ENCODE assay signal across 24 mouse cellular contexts in the genomic region with DNA sequence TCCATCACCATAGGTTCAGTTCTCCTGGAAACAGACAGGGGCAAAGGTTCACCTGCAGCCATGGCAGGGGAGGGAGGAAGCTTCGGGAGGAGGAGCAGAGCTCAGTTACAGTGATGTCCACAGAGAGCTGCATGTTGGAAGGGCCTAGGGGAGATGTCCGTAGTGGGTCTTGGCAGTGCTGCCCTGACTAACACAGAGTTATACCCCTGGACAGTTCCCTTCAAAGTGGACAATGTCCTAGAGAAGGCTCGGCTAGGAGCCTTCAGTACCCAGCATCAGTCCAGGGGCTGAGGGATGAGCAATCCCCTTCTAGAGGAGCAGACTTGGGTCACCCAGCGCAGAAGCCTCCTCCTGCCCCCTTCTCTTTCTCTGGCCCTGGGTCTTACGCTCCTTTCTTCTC.
A peak's percentile ranks its signal among the peaks of the same experiment; 100 is the strongest.
DNase-seq lines count a peak whose midpoint lies in the region; ATAC-seq lines count a peak whose summit lies in the region.
"Had no signal": no experiment of that assay in that cellular context is flagged by ENCODE, and none has a peak within 500 bp of the region (broad histone marks: within the 10 kb centered on the region; RNA-seq: fewer than 3 reads in every experiment).

No protein-coding gene starts in this region.

- H3K4me1 ChIP-seq in heart, embryonic 14.5 days (ENCODE audit: control insufficient read depth in 2 of 2, insufficient read depth in 2 of 2, low read length in 2 of 2) = peaks cover 0 to 6% of the 10 kb centered on the region in 2 experiments; a peak in 1 of 4 replicates
- no peaks in the 10 kb centered on the region; the same call in 1 of the 2 replicates for H3K4me1 ChIP-seq in liver, embryonic 16.5 days (ENCODE audit: control insufficient read depth, low read depth, low read length)
- H3K4me1 ChIP-seq: embryonic facial prominence, embryonic 15.5 days; heart, embryonic 15.5 days had no signal

- WGBS in heart, embryonic 14.5 days = 52% methylated on average over 5 of the region's 5 CpGs
- 61% methylated on average over 5 of the region's 5 CpGs for WGBS in liver, embryonic 16.5 days (ENCODE audit: insufficient replicate concordance)

- H3K4me3 ChIP-seq in heart, embryonic 14.5 days (ENCODE audit: control insufficient read depth in 1 of 2, insufficient read depth in 1 of 2, low read depth in 1 of 2, low read length in 2 of 2) = no peak overlapping the region
- H3K4me3 ChIP-seq in liver, embryonic 16.5 days (ENCODE audit: low read depth, low read length) = no peak overlapping the region
- H3K4me3 ChIP-seq: embryonic facial prominence, embryonic 12.5 days; embryonic facial prominence, embryonic 15.5 days; forebrain, embryonic 13.5 days; heart, embryonic 15.5 days; hindbrain, embryonic 12.5 days had no signal

- no peaks in the 10 kb centered on the region for H3K9me3 ChIP-seq in heart, embryonic 14.5 days (ENCODE audit: control insufficient read depth, low read length)
- H3K9me3 ChIP-seq in liver, embryonic 16.5 days (replicated peaks; ENCODE audit: control insufficient read depth, low read length) = no peaks in the 10 kb centered on the region
- H3K9me3 ChIP-seq: embryonic facial prominence, embryonic 12.5 days; embryonic facial prominence, embryonic 15.5 days; forebrain, embryonic 13.5 days; heart, embryonic 15.5 days; hindbrain, embryonic 12.5 days had no signal

- peak; percentile 53 for DNase-seq in heart, adult 11 months
- no peak for DNase-seq in heart, adult 9 months (ENCODE audit: low spot score in 2 of 2)
- DNase-seq in heart, adult 18-20 months = no peak
- DNase-seq in liver = no peak
- DNase-seq: adrenal gland, adult 2 months; adrenal gland, postnatal 14 days; cerebellum, adult 11 months; cerebellum, adult 2 months; cerebellum, adult 9-11 months; cerebellum, postnatal 25 days; gastrocnemius, postnatal 25 days; heart, postnatal 10 days; kidney, adult 11 months; kidney, adult 8-10 months had no signal

- peaks cover 5% of the 10 kb centered on the region; the same call in 1 of the 2 replicates for H3K27me3 ChIP-seq in heart, embryonic 14.5 days (ENCODE audit: control insufficient read depth, insufficient read depth, low read length)
- peaks cover 9% of the 10 kb centered on the region for H3K27me3 ChIP-seq in liver, embryonic 16.5 days (ENCODE audit: control insufficient read depth, insufficient read depth, low read depth, low read length)

- 0 out of 2 replicates have a peak, but pooled peaks have one; percentile 39 for ATAC-seq in heart, embryonic 14.5 days (ENCODE audit: insufficient number of reproducible peaks, insufficient read depth, low FRiP score, low read depth)
- peak; percentile 9; the same call in 1 of the 2 replicates for ATAC-seq in liver, embryonic 16.5 days (ENCODE audit: low read depth)
- ATAC-seq: CD4-positive, CD25-positive, alpha-beta regulatory T cell, adult 4 months; forebrain, embryonic 13.5 days; hindbrain, postnatal 0 days; inflammation-experienced regulatory T-cells, adult 6 months had no signal

- no peak overlapping the region for H3K27ac ChIP-seq in heart, embryonic 14.5 days (replicated peaks in 1 of 2; ENCODE audit: control insufficient read depth in 1 of 2, insufficient read depth in 1 of 2, low read depth in 2 of 2, low read length in 2 of 2)
- no peak overlapping the region for H3K27ac ChIP-seq in liver, embryonic 16.5 days (ENCODE audit: low read length)
- H3K27ac ChIP-seq: embryonic facial prominence, embryonic 12.5 days; embryonic facial prominence, embryonic 15.5 days; forebrain, embryonic 13.5 days; heart, embryonic 15.5 days; hindbrain, embryonic 12.5 days; hindbrain, postnatal 0 days had no signal

- no peak overlapping the region for H3K9ac ChIP-seq in heart, embryonic 14.5 days (ENCODE audit: low read length)
- no peak overlapping the region for H3K9ac ChIP-seq in liver, embryonic 16.5 days (ENCODE audit: low read depth, low read length)
- H3K9ac ChIP-seq: embryonic facial prominence, embryonic 12.5 days; embryonic facial prominence, embryonic 15.5 days; forebrain, embryonic 13.5 days; heart, embryonic 15.5 days; hindbrain, embryonic 12.5 days had no signal

- H3K36me3 ChIP-seq in heart, embryonic 14.5 days (ENCODE audit: control insufficient read depth, insufficient read depth, low read length) = no peaks in the 10 kb centered on the region
- H3K36me3 ChIP-seq in liver, embryonic 16.5 days (ENCODE audit: control insufficient read depth, insufficient read depth) = no peaks in the 10 kb centered on the region
- H3K36me3 ChIP-seq: embryonic facial prominence, embryonic 12.5 days; embryonic facial prominence, embryonic 15.5 days; heart, embryonic 15.5 days; hindbrain, embryonic 12.5 days had no signal

- no peak overlapping the region for H3K4me2 ChIP-seq in heart, embryonic 14.5 days (ENCODE audit: low read length)
- no peak overlapping the region for H3K4me2 ChIP-seq in liver, embryonic 16.5 days (ENCODE audit: low read depth, low read length)
- H3K4me2 ChIP-seq: embryonic facial prominence, embryonic 12.5 days; embryonic facial prominence, embryonic 15.5 days; forebrain, embryonic 13.5 days; heart, embryonic 15.5 days; hindbrain, embryonic 12.5 days had no signal
